Mouse (Mus musculus): ENCODE results near the gene Hdgfl2. TPM values are rescaled to one million over a fixed set of nuclear protein-coding genes. Genes with fewer than 3 reads are reported as not detected.

Gene Hdgfl2
- total and polyA plus RNA-seq, 2 experiments from 2014 or later, result 96.4 to 114 TPM

DNA sequence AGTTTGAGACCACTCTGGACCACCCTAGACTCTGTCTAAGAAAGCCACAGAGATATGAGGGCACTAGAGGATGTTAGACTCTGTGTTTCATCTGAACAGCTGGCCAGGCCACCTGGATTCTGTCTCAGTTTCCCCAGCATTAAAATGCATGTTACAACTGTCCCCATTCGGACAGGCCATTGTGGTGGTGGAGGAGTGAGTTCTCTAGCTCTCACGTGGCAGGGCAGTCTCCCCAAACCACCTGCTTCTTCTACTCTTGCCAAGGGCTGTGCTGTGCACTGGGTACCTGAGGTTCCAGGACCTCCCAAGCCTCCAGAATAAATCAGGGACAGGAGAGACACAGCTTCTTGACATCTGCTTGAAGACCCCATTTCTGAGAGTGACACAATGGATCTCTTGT is 70.5 kb downstream of the Hdgfl2 start:
- no peak overlapping the region for H3K4me3 ChIP-seq (ENCODE audit: low read depth, low read length)
- DNase-seq (no peak), ATAC-seq (no peak)
- no peak overlapping the region for H3K4me2 ChIP-seq (ENCODE audit: low read depth)
- no peak for TF ChIP-seq CTCF (IDR thresholded peaks at IDR 0.05; ENCODE audit: low read depth)
- H3K9ac ChIP-seq, result no peak overlapping the region
- H3K9me3 ChIP-seq (ENCODE audit: low read length), result no peaks in the 10 kb centered on the region
- no peaks in the 10 kb centered on the region for H3K4me1 ChIP-seq (ENCODE audit: insufficient read depth)
- H3K36me3 ChIP-seq (ENCODE audit: insufficient read depth), result no peaks in the 10 kb centered on the region
- WGBS, result 31% methylated on average over 2 of the region's 2 CpGs
- H3K27me3 ChIP-seq (ENCODE audit: insufficient read depth, low read length), result peaks cover 5% of the 10 kb centered on the region; the same call in 1 of the 2 replicates
- no peak overlapping the region for H3K27ac ChIP-seq (ENCODE audit: low read depth, low read length)

Other genes with a start within 250 kb of the Hdgfl2 start
- 8.8 and 15.1 TPM in 2 replicates for gene Zfp119a, start 200.7 kb upstream of the Hdgfl2 start, total RNA-seq (2014; rRNA removed)
- gene Zfp119a, start 200.7 kb upstream of the Hdgfl2 start, polyA plus RNA-seq (2015; fragmentation: Nextera tagmentation; extraction: Ambion mirVana), result 4.6 and 6.9 TPM in 2 replicates
- gene Zfp959, start 187.5 kb upstream of the Hdgfl2 start, total RNA-seq (2014; rRNA removed), result 11.5 and 14.9 TPM in 2 replicates
- gene Zfp959, start 187.5 kb upstream of the Hdgfl2 start, polyA plus RNA-seq (2015; fragmentation: Nextera tagmentation; extraction: Ambion mirVana), result 6.2 and 8.4 TPM in 2 replicates
- 5.7 and 6.5 TPM in 2 replicates for gene Zfp119b, start 130.1 kb upstream of the Hdgfl2 start, total RNA-seq (2014; rRNA removed)
- gene Zfp119b, start 130.1 kb upstream of the Hdgfl2 start, polyA plus RNA-seq (2015; fragmentation: Nextera tagmentation; extraction: Ambion mirVana), result 5.4 and 6.0 TPM in 2 replicates
- gene Ebi3, start 127.0 kb upstream of the Hdgfl2 start, total RNA-seq (2014; rRNA removed), result 2.1 and 3.4 TPM in 2 replicates
- 6.4 and 7.7 TPM in 2 replicates for gene Ebi3, start 127.0 kb upstream of the Hdgfl2 start, polyA plus RNA-seq (2015; fragmentation: Nextera tagmentation; extraction: Ambion mirVana)
- 12.9 and 15.2 TPM in 2 replicates for gene Yju2, start 120.5 kb upstream of the Hdgfl2 start, total RNA-seq (2014; rRNA removed)
- 12.9 and 15.2 TPM in 2 replicates for gene Yju2, start 120.5 kb upstream of the Hdgfl2 start, polyA plus RNA-seq (2015; fragmentation: Nextera tagmentation; extraction: Ambion mirVana)
- 124 and 152 TPM in 2 replicates for gene Shd, start 109.2 kb upstream of the Hdgfl2 start, total RNA-seq (2014; rRNA removed)
- gene Shd, start 109.2 kb upstream of the Hdgfl2 start, polyA plus RNA-seq (2015; fragmentation: Nextera tagmentation; extraction: Ambion mirVana), result 106 and 116 TPM in 2 replicates
- 106 and 113 TPM in 2 replicates for gene Fsd1, start 93.1 kb upstream of the Hdgfl2 start, total RNA-seq (2014; rRNA removed)
- 162 and 169 TPM in 2 replicates for gene Fsd1, start 93.1 kb upstream of the Hdgfl2 start, polyA plus RNA-seq (2015; fragmentation: Nextera tagmentation; extraction: Ambion mirVana)
- gene Stap2, start 74.0 kb upstream of the Hdgfl2 start, total RNA-seq (2014; rRNA removed), result 2.2 and 4.5 TPM in 2 replicates
- 4.0 and 4.3 TPM in 2 replicates for gene Stap2, start 74.0 kb upstream of the Hdgfl2 start, polyA plus RNA-seq (2015; fragmentation: Nextera tagmentation; extraction: Ambion mirVana)
- gene Mpnd, start 73.9 kb upstream of the Hdgfl2 start, total RNA-seq (2014; rRNA removed), result 155 and 159 TPM in 2 replicates
- 99.0 and 110 TPM in 2 replicates for gene Mpnd, start 73.9 kb upstream of the Hdgfl2 start, polyA plus RNA-seq (2015; fragmentation: Nextera tagmentation; extraction: Ambion mirVana)
- gene Sh3gl1, start 43.0 kb upstream of the Hdgfl2 start, total RNA-seq (2014; rRNA removed), result 65.1 and 74.5 TPM in 2 replicates
- 93.2 and 99.0 TPM in 2 replicates for gene Sh3gl1, start 43.0 kb upstream of the Hdgfl2 start, polyA plus RNA-seq (2015; fragmentation: Nextera tagmentation; extraction: Ambion mirVana)
- 4.7 and 5.9 TPM in 2 replicates for gene Chaf1a, start 39.2 kb upstream of the Hdgfl2 start, total RNA-seq (2014; rRNA removed)
- gene Chaf1a, start 39.2 kb upstream of the Hdgfl2 start, polyA plus RNA-seq (2015; fragmentation: Nextera tagmentation; extraction: Ambion mirVana), result 4.5 and 4.6 TPM in 2 replicates
- 90.3 and 109 TPM in 2 replicates for gene Ubxn6, start 4.6 kb upstream of the Hdgfl2 start, total RNA-seq (2014; rRNA removed)
- 88.1 and 88.6 TPM in 2 replicates for gene Ubxn6, start 4.6 kb upstream of the Hdgfl2 start, polyA plus RNA-seq (2015; fragmentation: Nextera tagmentation; extraction: Ambion mirVana)
- gene Plin4, start 30.2 kb downstream of the Hdgfl2 start, total RNA-seq (2014; rRNA removed), result 0.08 and 0.52 TPM in 2 replicates
- gene Plin4, start 30.2 kb downstream of the Hdgfl2 start, polyA plus RNA-seq (2015; fragmentation: Nextera tagmentation; extraction: Ambion mirVana), result 0.02 TPM in 1 of 2 replicates, not detected in the other
- gene Plin5, start 38.0 kb downstream of the Hdgfl2 start, total RNA-seq (2014; rRNA removed), result 2.7 and 3.2 TPM in 2 replicates
- 2.4 and 3.9 TPM in 2 replicates for gene Plin5, start 38.0 kb downstream of the Hdgfl2 start, polyA plus RNA-seq (2015; fragmentation: Nextera tagmentation; extraction: Ambion mirVana)
- not detected in 2 replicates for gene Lrg1, start 42.4 kb downstream of the Hdgfl2 start, total RNA-seq (2014; rRNA removed)
- gene Lrg1, start 42.4 kb downstream of the Hdgfl2 start, polyA plus RNA-seq (2015; fragmentation: Nextera tagmentation; extraction: Ambion mirVana), result 0.33 and 0.46 TPM in 2 replicates
- gene Sema6b, start 60.7 kb downstream of the Hdgfl2 start, total RNA-seq (2014; rRNA removed), result 71.0 and 76.4 TPM in 2 replicates
- 15.6 and 18.1 TPM in 2 replicates for gene Sema6b, start 60.7 kb downstream of the Hdgfl2 start, polyA plus RNA-seq (2015; fragmentation: Nextera tagmentation; extraction: Ambion mirVana)
- 11.0 and 12.8 TPM in 2 replicates for gene Tnfaip8l1, start 82.8 kb downstream of the Hdgfl2 start, total RNA-seq (2014; rRNA removed)
- gene Tnfaip8l1, start 82.8 kb downstream of the Hdgfl2 start, polyA plus RNA-seq (2015; fragmentation: Nextera tagmentation; extraction: Ambion mirVana), result 8.6 TPM in 2 replicates
- 52.3 and 65.1 TPM in 2 replicates for gene Mydgf, start 104.3 kb downstream of the Hdgfl2 start, total RNA-seq (2014; rRNA removed)
- gene Mydgf, start 104.3 kb downstream of the Hdgfl2 start, polyA plus RNA-seq (2015; fragmentation: Nextera tagmentation; extraction: Ambion mirVana), result 65.7 and 75.0 TPM in 2 replicates
- 16.2 and 21.9 TPM in 2 replicates for gene Dpp9, start 139.3 kb downstream of the Hdgfl2 start, total RNA-seq (2014; rRNA removed)
- gene Dpp9, start 139.3 kb downstream of the Hdgfl2 start, polyA plus RNA-seq (2015; fragmentation: Nextera tagmentation; extraction: Ambion mirVana), result 16.1 and 19.5 TPM in 2 replicates
- 44.2 and 53.6 TPM in 2 replicates for gene Fem1a, start 177.2 kb downstream of the Hdgfl2 start, total RNA-seq (2014; rRNA removed)
- 15.4 and 17.2 TPM in 2 replicates for gene Fem1a, start 177.2 kb downstream of the Hdgfl2 start, polyA plus RNA-seq (2015; fragmentation: Nextera tagmentation; extraction: Ambion mirVana)
- gene Ticam1, start 197.2 kb downstream of the Hdgfl2 start, total RNA-seq (2014; rRNA removed), result 1.9 and 2.5 TPM in 2 replicates
- 1.2 and 1.5 TPM in 2 replicates for gene Ticam1, start 197.2 kb downstream of the Hdgfl2 start, polyA plus RNA-seq (2015; fragmentation: Nextera tagmentation; extraction: Ambion mirVana)
- 8.1 and 8.5 TPM in 2 replicates for gene Plin3, start 213.2 kb downstream of the Hdgfl2 start, total RNA-seq (2014; rRNA removed)
- 12.4 and 13.9 TPM in 2 replicates for gene Plin3, start 213.2 kb downstream of the Hdgfl2 start, polyA plus RNA-seq (2015; fragmentation: Nextera tagmentation; extraction: Ambion mirVana)
- not detected in 2 replicates for gene Arrdc5, start 220.7 kb downstream of the Hdgfl2 start, total RNA-seq (2014; rRNA removed)
- not detected in 2 replicates for gene Arrdc5, start 220.7 kb downstream of the Hdgfl2 start, polyA plus RNA-seq (2015; fragmentation: Nextera tagmentation; extraction: Ambion mirVana)
- 7.4 and 11.6 TPM in 2 replicates for gene Uhrf1, start 223.7 kb downstream of the Hdgfl2 start, total RNA-seq (2014; rRNA removed)
- gene Uhrf1, start 223.7 kb downstream of the Hdgfl2 start, polyA plus RNA-seq (2015; fragmentation: Nextera tagmentation; extraction: Ambion mirVana), result 8.9 and 9.9 TPM in 2 replicates
- gene Kdm4b, start 246.4 kb downstream of the Hdgfl2 start, total RNA-seq (2014; rRNA removed), result 107 and 133 TPM in 2 replicates
- 46.8 and 53.2 TPM in 2 replicates for gene Kdm4b, start 246.4 kb downstream of the Hdgfl2 start, polyA plus RNA-seq (2015; fragmentation: Nextera tagmentation; extraction: Ambion mirVana)

All from forebrain, postnatal 0 days (tissue).